Mouse (Mus musculus) mature B cell (primary cell): ENCODE measurements around the gene Wdr20.
"Not testable (repeated sequence)": the region's sequence is repeated elsewhere in the genome, so short reads cannot be mapped to it uniquely, and the experiment has no call there.

Experiments
- in situ Hi-C: fragments of 300-500 bp; cut with MboI; formaldehyde crosslinking; loops from 2 replicates; pipeline ENCODE4 v1.14.3; 2019

Gene Wdr20

DNA sequence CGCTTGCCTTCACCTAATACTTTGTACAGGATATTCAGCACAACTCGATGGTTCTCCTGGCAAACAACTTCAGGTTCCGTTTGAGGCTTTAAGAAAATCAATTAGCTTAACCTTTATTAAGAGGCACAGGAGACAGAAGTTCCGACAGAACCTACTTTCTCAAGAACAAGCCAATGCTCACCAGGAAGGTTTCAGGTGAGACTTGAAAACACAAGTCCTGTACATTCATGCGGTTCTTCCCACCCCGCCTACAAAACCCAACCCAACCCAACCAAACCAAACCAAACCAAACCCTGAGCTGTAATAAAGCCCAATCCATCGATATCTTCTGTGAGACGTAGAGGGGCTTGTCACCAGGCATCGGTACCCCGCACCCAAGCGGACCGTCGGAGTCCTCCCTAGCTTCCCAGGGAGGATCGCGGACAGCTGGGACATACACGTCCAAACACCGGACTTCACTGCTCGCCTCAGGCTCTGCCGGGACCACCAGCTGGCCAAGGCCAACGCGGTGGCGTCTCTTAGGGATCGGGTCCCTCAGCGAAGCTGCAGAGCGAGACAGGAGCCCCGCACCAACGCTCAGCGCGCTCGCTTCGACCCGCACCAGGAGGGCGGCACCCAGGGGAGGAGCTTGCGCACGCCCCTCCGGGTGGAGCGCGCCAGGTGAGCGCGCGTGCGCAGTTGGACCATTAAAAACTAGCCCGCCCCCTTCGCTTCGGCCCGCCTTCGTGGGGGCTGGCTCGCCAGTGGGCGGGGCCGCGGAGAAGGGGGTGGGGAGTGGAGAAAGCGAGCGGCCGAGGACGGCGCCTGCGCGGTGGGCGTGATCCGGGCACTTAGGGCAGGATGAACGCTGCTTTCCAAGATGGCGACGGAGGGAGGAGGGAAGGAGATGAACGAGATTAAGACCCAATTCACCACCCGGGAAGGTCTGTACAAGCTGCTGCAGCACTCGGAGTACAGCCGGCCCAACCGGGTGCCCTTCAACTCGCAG lies at the start of gene Wdr20:
Gene Wdr20, plus strand, starts transcription at position 775 of the 988 bp plus-strand sequence.
- in situ Hi-C loops = no loop called here

GRCm38 (mm10) chr12:110688921-110689320 lies 48.8 kb upstream of the Wdr20 start:
- in situ Hi-C loops = not testable (repeated sequence)

DNA sequence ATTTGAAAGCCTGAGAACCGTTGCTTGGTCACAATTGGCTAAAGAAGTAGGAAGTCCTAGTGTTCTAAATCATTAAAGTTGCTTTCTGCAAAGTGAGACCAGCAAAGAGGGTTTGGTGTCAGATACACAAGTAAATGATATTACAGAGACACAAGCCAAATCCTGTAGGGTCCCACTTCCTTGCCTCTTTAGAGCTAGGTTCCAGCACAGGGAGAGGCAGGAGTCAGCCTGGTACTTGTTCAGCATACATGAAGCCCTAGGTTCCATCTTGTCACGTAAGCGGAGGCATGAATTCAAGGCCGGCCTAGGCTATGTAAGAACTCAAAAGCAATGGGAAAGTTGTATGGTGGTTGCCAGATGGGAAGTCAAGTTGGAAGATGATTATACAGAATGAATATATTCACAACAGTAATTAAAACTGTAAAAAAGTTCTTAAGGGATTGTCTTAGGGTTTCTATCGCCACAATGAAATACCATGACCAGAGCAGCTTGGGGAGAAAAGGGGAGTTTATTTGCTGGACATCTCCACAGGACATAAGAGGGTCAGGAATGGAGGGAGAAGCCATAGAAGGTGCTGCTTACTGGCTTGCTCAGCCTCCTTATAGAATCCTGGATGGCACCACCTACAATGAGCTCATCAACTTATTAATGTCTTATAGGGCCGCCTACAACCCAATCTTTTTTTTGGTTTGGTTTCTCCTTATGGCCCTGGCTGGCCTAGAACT lies 47.7 kb upstream of the Wdr20 start:
- in situ Hi-C loops = no loop called here

DNA sequence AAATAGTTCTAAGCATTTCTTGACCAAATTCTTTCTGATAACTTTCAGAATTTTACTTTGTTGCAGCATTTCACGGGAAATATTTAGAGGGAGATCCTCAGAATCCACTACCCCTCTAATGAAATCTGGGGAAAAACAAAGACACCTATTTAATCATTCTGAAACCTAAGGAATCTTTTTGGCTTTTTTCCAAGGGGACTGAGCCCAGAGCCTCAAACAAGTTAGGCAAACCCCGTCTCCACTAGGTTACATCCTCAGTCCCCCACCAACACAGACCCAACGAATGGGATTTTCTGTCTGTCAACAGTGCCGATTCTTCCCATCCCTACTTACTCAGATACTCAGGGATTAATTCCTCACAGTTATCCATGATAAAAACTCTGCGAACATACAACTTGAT lies 44.4 kb upstream of the Wdr20 start:
- in situ Hi-C loops = not testable (repeated sequence)

GRCm38 (mm10) chr12:110695676-110696171 lies 42.0 kb upstream of the Wdr20 start:
- in situ Hi-C loops = no loop called here

- in situ Hi-C loops = no loop called here
These were observed 41.4 kb upstream of the Wdr20 start for GRCm38 (mm10) chr12:110696173-110696974.

DNA sequence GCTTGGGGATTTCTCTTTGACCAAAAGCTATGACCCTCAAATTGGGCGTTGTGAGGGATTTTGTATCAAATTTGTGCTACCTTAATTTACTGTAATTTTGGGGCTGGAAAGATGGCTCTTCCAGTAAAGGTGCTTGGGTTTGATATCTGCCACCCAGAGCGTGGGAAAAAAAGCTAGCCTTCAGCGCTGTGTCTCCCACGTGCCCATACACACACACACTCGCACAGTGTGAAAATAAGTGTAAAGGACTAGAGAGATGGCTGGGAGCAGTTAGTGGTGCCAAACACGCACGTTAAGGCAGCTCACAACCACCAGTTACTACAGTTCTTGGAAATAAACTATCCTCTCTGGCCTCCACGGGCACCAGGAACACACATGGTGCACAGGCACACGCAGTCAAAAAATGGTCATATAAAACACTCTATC lies 40.8 kb upstream of the Wdr20 start:
- in situ Hi-C loops = no loop called here

DNA sequence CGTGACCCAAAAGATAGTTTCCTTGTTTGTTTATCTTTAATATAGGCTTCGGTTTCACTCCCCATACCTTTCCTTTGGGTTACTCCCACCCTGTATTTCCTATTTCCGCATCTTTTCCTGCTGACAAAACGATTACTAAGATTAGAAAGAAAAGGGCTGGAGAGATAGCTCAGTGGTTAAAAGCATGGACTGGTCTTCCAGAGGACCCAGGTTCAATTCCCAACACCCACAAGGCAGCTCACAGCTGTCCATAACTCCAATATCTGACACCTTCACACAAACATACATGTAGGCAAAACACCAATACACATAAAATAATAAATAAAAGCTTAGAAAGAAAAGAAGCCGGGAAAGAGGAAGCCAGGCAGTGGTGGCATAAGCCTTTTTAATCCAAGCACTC lies 40.3 kb upstream of the Wdr20 start:
- in situ Hi-C loops = no loop called here

DNA sequence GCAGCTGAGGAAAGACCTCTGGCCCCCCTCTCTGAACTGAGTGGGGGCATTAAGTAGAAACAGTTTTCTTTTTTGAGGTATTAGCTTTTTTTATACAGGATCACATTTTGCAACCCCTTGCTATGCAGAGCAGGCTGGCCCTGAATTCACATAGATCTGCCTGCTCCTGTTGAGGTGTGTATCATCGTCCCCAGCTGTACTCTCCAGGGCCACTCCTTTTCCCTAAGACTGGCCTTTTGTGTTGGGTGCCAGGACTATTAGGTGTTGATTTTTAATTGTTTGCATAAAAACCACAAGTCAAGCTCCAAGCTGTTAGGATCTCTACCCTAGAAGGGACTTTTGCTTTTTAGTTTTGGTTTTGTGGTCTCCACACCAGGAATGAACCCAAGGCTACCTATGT lies 39.7 kb upstream of the Wdr20 start:
- in situ Hi-C loops = no loop called here

GRCm38 (mm10) chr12:110698523-110699170 lies 39.1 kb upstream of the Wdr20 start:
- in situ Hi-C loops = no loop called here

DNA sequence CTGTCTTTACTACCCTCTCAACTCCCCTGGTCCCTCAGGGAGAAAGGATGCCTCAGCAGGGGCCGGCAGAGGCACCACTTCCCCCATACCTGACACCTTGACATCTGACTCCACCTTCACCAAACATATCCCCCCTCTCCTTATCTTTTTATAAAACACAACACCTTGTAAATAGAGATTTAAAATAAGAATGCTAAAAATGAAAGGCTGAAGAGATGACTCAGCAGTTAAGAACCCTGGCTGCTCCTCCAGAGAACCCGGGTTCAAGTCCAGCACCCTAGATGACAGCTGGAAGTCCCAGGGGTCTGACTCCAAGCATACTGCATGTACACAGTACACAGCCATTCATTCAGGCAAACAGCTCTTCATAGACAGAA lies 38.6 kb upstream of the Wdr20 start:
- in situ Hi-C loops = no loop called here

- in situ Hi-C loops = loop anchor here (10.0 kb wide), 2 partner anchors 106 to 256 kb away; partner anchors contain the start of gene Ppp2r5c
These were observed 37.0 kb upstream of the Wdr20 start for GRCm38 (mm10) chr12:110700730-110701129.

GRCm38 (mm10) chr12:110701363-110701762 lies 36.4 kb upstream of the Wdr20 start:
- in situ Hi-C loops = loop anchor here (10.0 kb wide), 2 partner anchors 107 to 257 kb away; partner anchors contain the start of gene Ppp2r5c

GRCm38 (mm10) chr12:110702556-110702955 lies 35.2 kb upstream of the Wdr20 start, which contains the start of gene Hsp90aa1:
Gene Hsp90aa1, minus strand, starts transcription at chr12:110702728.
- in situ Hi-C loops = loop anchor here (10.0 kb wide), 2 partner anchors 108 to 258 kb away; partner anchors contain the start of gene Ppp2r5c

GRCm38 (mm10) chr12:110703008-110703471 lies 34.7 kb upstream of the Wdr20 start:
- in situ Hi-C loops = loop anchor here (10.0 kb wide), 2 partner anchors 108 to 258 kb away; partner anchors contain the start of gene Ppp2r5c

GRCm38 (mm10) chr12:110703682-110704081 lies 34.1 kb upstream of the Wdr20 start:
- in situ Hi-C loops = loop anchor here (10.0 kb wide), 2 partner anchors 109 to 259 kb away; partner anchors contain the start of gene Ppp2r5c

GRCm38 (mm10) chr12:110705419-110705818 lies 32.3 kb upstream of the Wdr20 start:
- in situ Hi-C loops = loop anchor here (10.0 kb wide), 2 partner anchors 111 to 261 kb away; partner anchors contain the start of gene Ppp2r5c

- in situ Hi-C loops = loop anchor here (10.0 kb wide), 2 partner anchors 112 to 262 kb away; partner anchors contain the start of gene Ppp2r5c
These were observed 31.2 kb upstream of the Wdr20 start for GRCm38 (mm10) chr12:110706337-110707231.

GRCm38 (mm10) chr12:110707451-110707850 lies 30.3 kb upstream of the Wdr20 start:
- in situ Hi-C loops = loop anchor here (10.0 kb wide), 2 partner anchors 113 to 263 kb away; partner anchors contain the start of gene Ppp2r5c
